Mouse (Mus musculus): ENCODE results near the gene Acss1. TPM values are rescaled to one million over a fixed set of nuclear protein-coding genes. Genes with fewer than 3 reads are reported as not detected.
A peak's percentile ranks its signal among the peaks of the same experiment; 100 is the strongest.

Acss1 gene
- total RNA-seq, 2 experiments from 2014 or later: 121 to 136 TPM

DNA sequence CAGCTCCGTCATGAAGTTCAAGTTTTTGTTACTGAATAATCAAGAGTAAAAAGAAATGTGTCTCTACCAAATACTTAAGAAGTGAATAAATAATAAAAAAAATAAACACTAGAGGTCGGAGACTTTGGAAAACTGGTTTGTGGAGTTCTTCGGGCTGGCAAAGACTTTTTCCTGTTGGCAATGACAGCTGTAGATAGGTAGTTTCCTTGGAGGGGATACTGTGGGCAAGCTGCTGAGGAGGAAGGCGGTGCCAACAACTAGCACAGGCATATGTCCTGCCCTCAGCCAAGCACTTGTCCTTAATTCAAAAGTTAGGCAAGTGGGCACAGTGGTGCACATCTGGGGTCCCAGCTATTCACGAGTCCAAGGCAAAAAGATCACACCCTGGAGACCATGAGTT is 656 bp upstream of the Acss1 start:
- intact Hi-C loops (cut with DNase I): loop anchor here (5.0 kb wide), 2 partner anchors 107 to 532 kb away; partner anchors contain the start of gene Zfp120
- DNase-seq: no peak

DNA sequence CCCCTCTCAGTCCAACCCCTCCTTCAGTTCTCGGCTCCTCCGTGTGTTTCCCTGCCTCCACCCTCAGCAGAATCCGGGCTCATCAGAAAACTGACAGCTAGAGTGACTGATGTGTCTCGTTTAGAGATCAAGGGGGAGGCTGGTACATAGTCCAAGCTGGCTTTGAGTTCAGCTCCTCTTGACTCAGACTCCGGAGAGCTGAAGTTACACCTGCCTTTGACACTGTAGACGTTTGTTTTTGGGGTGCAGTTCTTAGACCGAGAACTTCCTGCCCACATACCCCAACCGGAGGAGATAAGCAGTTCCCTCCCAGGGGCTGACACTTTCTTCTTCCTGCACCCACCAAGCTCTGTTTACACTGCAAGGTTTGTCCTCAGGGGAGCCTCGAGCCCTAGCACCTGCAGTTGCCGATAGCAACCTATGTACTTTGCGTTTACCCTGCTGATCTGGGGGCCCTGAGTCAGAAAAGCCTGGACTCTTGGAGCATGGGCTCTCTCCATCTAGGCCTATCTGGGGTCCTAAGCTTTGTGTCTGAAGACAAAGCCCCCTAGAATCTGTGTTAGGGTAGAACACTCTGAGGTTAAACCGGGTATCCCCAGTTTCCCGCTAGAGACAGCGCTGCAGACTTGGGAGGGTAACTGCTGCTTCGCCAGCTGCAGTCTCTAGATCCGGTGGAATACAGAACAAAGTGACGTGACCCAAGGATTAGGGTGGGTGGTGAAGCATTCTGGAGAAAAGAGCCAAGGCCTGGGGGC is 1.1 kb downstream of the Acss1 start:
- intact Hi-C loops (cut with DNase I): loop anchor here (5.0 kb wide), 2 partner anchors 105 to 530 kb away; partner anchors contain the start of gene Zfp120
- peak in 1 of 2 experiments; percentile 19 for DNase-seq

GRCm38 (mm10) chr2:150666723-150667064 is 1.6 kb downstream of the Acss1 start:
- intact Hi-C loops (cut with DNase I): loop anchor here (5.0 kb wide), 2 partner anchors 104 to 529 kb away; partner anchors contain the start of gene Zfp120
- DNase-seq: no peak

DNA sequence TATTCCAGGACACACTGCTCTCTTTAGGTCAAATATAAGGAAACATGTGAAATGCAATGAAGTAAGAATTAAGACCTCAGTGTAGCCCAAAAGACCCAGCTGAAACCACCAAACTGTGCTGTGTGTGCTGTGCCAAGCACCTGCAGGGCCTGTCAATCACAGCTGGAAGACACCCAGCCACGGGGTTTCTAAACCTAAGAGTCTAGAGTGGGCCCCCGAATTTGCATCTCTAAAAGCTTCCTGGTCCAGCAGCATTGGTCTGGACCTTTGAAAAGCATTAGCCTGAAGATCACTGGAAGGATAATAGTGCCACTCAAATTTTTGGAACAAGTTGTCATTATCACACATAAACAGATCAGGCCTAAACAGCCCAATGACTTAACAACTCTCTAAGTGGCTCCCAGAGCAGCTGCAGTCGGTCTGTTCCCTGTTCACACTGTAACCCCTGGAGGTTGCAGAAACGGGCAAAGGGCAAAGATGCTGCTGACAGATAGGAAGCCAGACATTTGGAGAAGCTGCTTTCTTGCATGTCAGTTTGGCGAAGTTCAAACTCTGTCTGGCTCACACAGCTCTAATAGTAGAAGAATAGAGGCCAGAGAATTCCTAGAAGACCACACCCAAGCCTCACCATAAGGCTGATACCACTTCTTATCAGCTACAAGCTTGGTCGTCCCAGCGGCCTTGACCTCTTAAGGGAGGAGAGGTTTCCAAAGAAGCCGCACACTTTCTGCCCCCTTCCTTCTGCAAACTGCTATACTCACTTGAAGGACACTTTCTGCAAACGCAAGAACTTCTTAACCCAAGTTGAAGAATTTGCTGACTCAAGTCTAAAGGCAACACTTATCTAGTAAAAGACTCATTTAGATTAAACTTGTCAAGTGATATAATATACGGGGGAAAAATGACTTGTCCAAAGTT is 2.5 kb downstream of the Acss1 start:
- intact Hi-C loops (cut with DNase I): loop anchor here (5.0 kb wide), 2 partner anchors 103 to 528 kb away; partner anchors contain the start of gene Zfp120
- peak in 1 of 2 experiments; percentile 20 for DNase-seq

GRCm38 (mm10) chr2:150665006-150665405 is 3.3 kb downstream of the Acss1 start:
- no peak for DNase-seq
- intact Hi-C loops (cut with DNase I): loop anchor here (5.0 kb wide), 2 partner anchors 103 to 528 kb away; partner anchors contain the start of gene Zfp120

DNA sequence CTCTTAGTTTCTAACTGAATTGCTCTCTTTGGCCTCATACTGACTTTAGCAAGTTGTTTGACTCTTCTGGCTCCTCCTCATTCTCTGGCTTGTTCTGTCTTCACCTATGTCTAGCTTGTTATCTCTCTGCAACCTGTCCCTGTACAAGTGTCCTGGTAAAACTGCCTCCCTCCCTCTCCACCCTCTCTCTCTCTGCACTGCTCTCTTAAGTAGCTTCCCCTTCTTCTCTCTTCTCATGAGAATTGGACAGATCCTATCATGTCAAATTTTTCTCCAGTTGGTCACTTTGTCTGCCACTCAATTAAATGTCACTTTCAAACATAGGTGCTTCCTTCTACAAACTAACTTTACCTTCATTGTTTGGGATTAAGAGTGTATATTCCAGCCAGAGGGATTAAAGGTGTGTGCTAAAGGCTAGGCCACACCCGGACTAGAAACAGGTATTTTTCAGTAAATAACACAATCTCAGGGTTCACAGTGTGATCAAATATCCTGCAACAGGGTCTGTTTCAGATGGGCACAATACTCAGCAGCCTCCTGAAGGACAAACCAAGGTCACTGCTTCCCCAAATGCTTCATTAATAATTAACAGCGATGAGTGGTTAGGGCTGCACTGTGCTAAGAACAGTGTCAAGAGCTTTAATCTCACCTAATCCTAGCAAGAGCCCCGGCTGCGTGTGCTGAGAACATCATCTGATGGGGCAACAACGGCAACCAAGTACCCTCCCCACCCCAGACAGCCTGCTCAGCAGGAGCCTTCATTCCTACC is 4.0 kb downstream of the Acss1 start:
- DNase-seq: no peak
- intact Hi-C loops (cut with DNase I): no loop called here

GRCm38 (mm10) chr2:150663255-150663654 is 5.0 kb downstream of the Acss1 start:
- peak in 1 of 2 experiments; percentile 48 for DNase-seq
- intact Hi-C loops (cut with DNase I): no loop called here

GRCm38 (mm10) chr2:150662007-150662406 is 6.3 kb downstream of the Acss1 start:
- intact Hi-C loops (cut with DNase I): no loop called here
- DNase-seq: no peak

DNA sequence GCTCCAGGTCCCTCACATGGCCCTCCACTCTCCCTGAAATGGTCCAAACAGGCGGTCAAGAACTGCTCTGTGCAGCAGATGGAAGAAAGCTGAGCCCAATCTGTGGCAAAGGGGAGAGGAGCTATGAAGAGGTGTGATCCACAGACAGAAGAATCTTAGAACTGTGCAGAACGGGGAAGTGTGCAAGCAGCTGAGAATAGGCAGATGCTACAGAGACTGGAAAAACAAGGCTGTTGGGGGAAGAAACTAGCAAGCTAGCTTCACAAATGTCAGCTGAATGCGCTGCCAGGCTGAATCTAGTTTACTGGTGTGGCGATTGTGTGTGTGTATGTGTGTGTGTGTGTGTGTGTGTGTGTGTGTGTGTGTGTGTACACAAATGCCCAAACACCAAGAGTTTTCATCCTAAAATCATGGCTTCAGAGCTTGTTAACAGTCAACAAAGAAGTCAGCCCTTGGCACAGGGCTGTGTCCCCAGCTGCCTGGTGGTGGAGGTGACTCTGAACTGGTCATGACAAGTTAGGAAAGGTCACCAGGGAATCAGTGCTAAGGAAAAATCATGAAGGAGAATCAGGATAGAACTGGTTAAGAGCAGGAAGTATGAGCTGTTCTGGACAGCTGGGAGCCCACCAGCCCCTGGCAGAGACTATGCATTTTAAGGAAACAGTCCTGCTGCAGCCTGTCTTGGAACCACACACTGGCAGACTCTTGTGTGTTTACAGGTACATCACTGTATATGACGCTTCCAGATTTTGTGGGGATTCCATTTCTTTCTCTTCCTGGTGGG is 7.4 kb downstream of the Acss1 start:
- DNase-seq: no peak
- intact Hi-C loops (cut with DNase I): no loop called here

DNA sequence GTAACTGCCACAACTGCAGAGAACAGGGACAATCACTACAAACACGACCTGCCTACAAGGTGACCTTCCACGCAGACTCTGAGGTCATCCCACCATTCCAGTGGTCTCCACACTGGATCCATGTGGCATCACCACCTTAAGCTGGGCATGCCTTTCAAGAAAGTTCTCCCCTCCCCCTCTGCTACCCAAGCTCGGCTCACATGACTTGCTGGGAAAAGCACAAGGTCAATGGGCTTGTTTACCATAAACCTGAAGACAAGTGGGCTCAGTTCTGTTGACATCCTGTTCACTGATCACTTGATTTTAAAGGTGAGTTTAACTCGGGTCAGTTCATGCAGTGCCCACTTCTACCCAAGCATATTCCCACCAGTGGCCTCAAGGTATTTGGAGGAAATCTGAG is 8.3 kb downstream of the Acss1 start:
- intact Hi-C loops (cut with DNase I): no loop called here
- no peak for DNase-seq

DNA sequence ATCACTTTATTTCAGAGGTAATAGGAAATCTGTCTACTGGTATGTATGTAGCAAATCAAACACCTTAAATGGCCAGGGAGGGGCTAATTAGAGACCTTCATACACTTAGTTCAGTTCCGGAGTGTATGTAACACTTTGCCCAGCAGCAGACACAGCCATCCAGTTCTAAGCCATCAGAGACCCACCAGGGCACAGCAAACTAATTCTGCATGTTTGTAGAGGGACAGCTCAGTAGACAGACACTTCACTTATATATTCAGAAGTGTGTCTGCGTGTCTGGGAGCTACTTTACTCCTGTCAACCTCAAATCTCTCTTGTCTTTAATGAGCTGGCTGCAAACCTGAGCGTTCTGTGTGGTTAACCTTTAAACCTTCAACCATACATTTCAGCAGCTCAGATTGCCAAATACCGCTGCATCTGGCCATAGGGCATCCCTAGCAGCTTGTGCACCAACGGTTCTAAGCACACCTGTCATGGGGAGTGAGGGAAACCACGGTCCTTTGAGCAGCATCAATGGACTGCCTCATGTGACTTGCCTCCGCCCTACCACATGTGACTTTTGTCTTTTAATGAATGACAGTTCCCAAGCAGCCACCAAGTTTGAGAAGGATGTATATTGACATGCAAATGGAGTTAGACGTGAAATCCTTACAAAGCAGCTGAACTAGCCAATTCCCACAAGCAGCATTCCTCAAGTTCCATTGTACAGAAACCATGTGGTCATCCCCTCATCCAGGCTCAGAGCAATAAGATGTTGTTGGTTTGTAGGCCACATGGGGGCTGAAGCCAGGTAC is 11.1 kb downstream of the Acss1 start:
- intact Hi-C loops (cut with DNase I): no loop called here
- DNase-seq: no peak

GRCm38 (mm10) chr2:150656112-150656511 is 12.2 kb downstream of the Acss1 start:
- intact Hi-C loops (cut with DNase I): no loop called here
- DNase-seq: no peak

GRCm38 (mm10) chr2:150655290-150655689 is 13.0 kb downstream of the Acss1 start:
- intact Hi-C loops (cut with DNase I): no loop called here
- DNase-seq: no peak

DNA sequence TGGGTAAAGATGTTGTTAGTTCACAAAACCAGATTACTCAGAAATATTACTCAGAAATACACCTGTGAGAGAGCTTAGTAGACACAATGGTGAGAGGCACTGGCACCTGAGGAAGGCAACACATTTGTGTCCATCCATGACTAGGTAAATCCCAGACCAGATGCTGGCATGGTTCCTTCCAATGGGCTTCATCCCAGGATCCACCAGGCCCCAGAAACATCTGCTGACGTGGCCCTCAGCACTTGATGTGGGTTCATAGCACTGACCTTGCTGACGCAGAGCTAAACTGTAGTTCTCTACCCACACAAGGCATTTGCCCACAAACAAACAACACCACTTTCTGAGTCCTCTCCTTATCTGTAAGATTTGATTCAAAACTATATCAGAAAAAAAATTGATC is 13.5 kb downstream of the Acss1 start:
- intact Hi-C loops (cut with DNase I): no loop called here

GRCm38 (mm10) chr2:150651366-150651765 is 16.9 kb downstream of the Acss1 start:
- no peak for DNase-seq
- intact Hi-C loops (cut with DNase I): no loop called here

More for the DNA sequence above, 13.5 kb downstream of the Acss1 start:
- no peak for DNase-seq

- no peak for DNase-seq
These were observed 17.7 kb downstream of the Acss1 start for GRCm38 (mm10) chr2:150650511-150651074.

GRCm38 (mm10) chr2:150648300-150648895 is 19.9 kb downstream of the Acss1 start:
- peak in 1 of 2 experiments; percentile 27 for DNase-seq
- intact Hi-C loops (cut with DNase I): no loop called here

More at GRCm38 (mm10) chr2:150650511-150651074, 17.7 kb downstream of the Acss1 start:
- intact Hi-C loops (cut with DNase I): no loop called here

DNA sequence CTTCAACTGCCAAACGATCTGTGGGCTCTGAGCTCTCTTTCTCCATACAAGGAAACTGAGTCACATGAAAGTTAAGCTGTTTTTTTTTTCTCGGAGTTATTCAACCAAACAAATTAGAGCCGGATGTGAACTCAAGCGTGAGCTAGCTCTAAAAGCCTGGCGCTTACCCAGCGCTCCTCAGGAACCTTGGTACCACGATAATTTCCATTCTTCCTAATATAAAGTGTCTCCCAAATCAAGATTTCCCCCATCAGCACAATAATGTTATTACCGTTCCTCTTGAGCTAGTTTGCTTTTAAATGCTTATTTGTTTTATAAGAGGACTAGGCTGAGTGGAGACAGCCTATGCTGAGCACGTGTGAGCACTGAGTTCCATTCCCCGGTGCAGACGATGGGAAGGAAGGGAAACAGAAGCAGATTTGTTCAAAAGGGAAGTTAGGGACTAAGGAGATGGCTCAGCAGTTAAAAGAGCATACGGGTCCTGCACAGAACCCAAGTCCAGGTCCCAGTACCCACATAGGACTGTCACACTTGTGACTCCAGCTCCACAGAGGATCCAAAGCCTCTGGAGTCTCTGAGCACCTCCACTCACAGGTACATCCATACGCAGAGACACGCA is 20.5 kb downstream of the Acss1 start:
- DNase-seq: no peak

More for the DNA sequence above, 20.5 kb downstream of the Acss1 start:
- intact Hi-C loops (cut with DNase I): no loop called here

Data from heart, postnatal 14 days (tissue).